Mouse (Mus musculus): ENCODE measurements around the gene Gm20517. TPM values are rescaled to one million over a fixed set of nuclear protein-coding genes. Genes with fewer than 3 reads are reported as not detected.

Gene Gm20517
- total RNA-seq (2023) = 2.9 to 7.7 TPM (median 6.3 TPM) in 4 replicates

GRCm38 (mm10) chr17:47610849-47611660 is at the start of gene Gm20517, which contains the start of the genes Bysl and Med20:
Gene Gm20517, plus strand, starts transcription at chr17:47611589.
Gene Bysl, minus strand, starts transcription at chr17:47611492.
Gene Med20, plus strand, starts transcription at chr17:47611582.

GRCm38 (mm10) chr17:47630678-47631065 is 19.3 kb downstream of the Gm20517 start, which contains the start of gene Usp49:
Gene Usp49, plus strand, starts transcription at chr17:47630690.

GRCm38 (mm10) chr17:47688344-47688607 is 76.9 kb downstream of the Gm20517 start, which contains the start of gene Tomm6:
Gene Tomm6, minus strand, starts transcription at chr17:47688386.

GRCm38 (mm10) chr17:47688608-47689575 is 77.5 kb downstream of the Gm20517 start, which contains the start of gene Frs3:
Gene Frs3, plus strand, starts transcription at chr17:47689030.

GRCm38 (mm10) chr17:47694442-47694502 is 82.9 kb downstream of the Gm20517 start, which contains the start of gene Gm21981:
Gene Gm21981, minus strand, starts transcription at chr17:47694455.

GRCm38 (mm10) chr17:47694503-47695336 is 83.3 kb downstream of the Gm20517 start, which contains the start of gene Prickle4:
Gene Prickle4, minus strand, starts transcription at chr17:47694736.

GRCm38 (mm10) chr17:47726566-47726965 is 115.2 kb downstream of the Gm20517 start, which contains the start of gene Pgc:
Gene Pgc, plus strand, starts transcription at chr17:47726842.

Other genes with a start within 250 kb of the Gm20517 start
- gene Mrps10, start 242.7 kb upstream of the Gm20517 start, total RNA-seq (2023) = 19.6 to 22.4 TPM (median 20.6 TPM) in 4 replicates
- 1.1 to 1.8 TPM (median 1.4 TPM) in 4 replicates for gene Guca1b, start 226.2 kb upstream of the Gm20517 start, total RNA-seq (2023)
- 0.91 TPM in 1 of 4 replicates, not detected in the others for gene Guca1a, start 211.0 kb upstream of the Gm20517 start, total RNA-seq (2023)
- gene AI661453, start 175.0 kb upstream of the Gm20517 start, total RNA-seq (2023) = not detected in 4 replicates
- not detected in 4 replicates for gene 1700001C19Rik, start 174.2 kb upstream of the Gm20517 start, total RNA-seq (2023)
- gene Taf8, start 109.3 kb upstream of the Gm20517 start, total RNA-seq (2023) = 76.6 to 85.3 TPM (median 77.8 TPM) in 4 replicates
- 147 to 192 TPM (median 161 TPM) in 4 replicates for gene Ccnd3, start 106.5 kb upstream of the Gm20517 start, total RNA-seq (2023)
- gene Bysl, start 97 bp upstream of the Gm20517 start, total RNA-seq (2023) = 13.3 to 15.3 TPM (median 14.3 TPM) in 4 replicates
- gene Med20, start within 50 bp of the Gm20517 start, total RNA-seq (2023) = 61.8 to 75.2 TPM (median 65.8 TPM) in 4 replicates
- 6.7 to 9.7 TPM (median 8.1 TPM) in 4 replicates for gene Usp49, start 19.1 kb downstream of the Gm20517 start, total RNA-seq (2023)
- 139 to 163 TPM (median 141 TPM) in 4 replicates for gene Tomm6, start 76.8 kb downstream of the Gm20517 start, total RNA-seq (2023)
- 0.41 to 4.3 TPM (median 1.3 TPM) in 4 replicates for gene Frs3, start 77.4 kb downstream of the Gm20517 start, total RNA-seq (2023)
- gene Gm21981, start 82.9 kb downstream of the Gm20517 start, total RNA-seq (2023) = 0.24 TPM in 1 of 4 replicates, not detected in the others
- not detected in 4 replicates for gene Prickle4, start 83.1 kb downstream of the Gm20517 start, total RNA-seq (2023)
- not detected in 4 replicates for gene Pgc, start 115.3 kb downstream of the Gm20517 start, total RNA-seq (2023)
- 173 to 190 TPM (median 184 TPM) in 4 replicates for gene Tfeb, start 125.4 kb downstream of the Gm20517 start, total RNA-seq (2023)
- not detected in 4 replicates for gene Mdfi, start 223.1 kb downstream of the Gm20517 start, total RNA-seq (2023)

Data from B cell, adult 62 days (primary cell).